Mouse (Mus musculus): Measurements from ENCODE around the gene Pdrg1.

GRCm38 (mm10) chr2:153015804-153016203 is 577 bp upstream of the Pdrg1 start:
- TF ChIP-seq CTCF (IDR thresholded peaks at IDR 0.05; ENCODE audit: extremely low read depth, insufficient read length, insufficient replicate concordance, low read depth, low read length) (no peak), POLR2A (IDR thresholded peaks at IDR 0.05; ENCODE audit: low read depth, low read length) (no peak)
